Mouse (Mus musculus) frontal cortex, postnatal 14 days (tissue): Measurements from ENCODE around the gene Sec24d.
A peak's percentile ranks its signal among the peaks of the same experiment; 100 is the strongest.
"Not testable (repeated sequence)": the region's sequence is repeated elsewhere in the genome, so short reads cannot be mapped to it uniquely, and the experiment has no call there.

Experiments used
- DNase-seq, 2 experiments: peaks; one replicate each; pipeline ENCODE4 v3.0.0; 2022; ENCODE audit warnings: low spot score in 2 of 2

Gene Sec24d

GRCm38 (mm10) chr3:123337853-123338252, 70.6 kb downstream of the Sec24d start:
- DNase-seq: no peak

- no peak for DNase-seq
Observed at GRCm38 (mm10) chr3:123338666-123339195, 71.5 kb downstream of the Sec24d start.

- DNase-seq: no peak
Observed at GRCm38 (mm10) chr3:123341049-123341448, 73.8 kb downstream of the Sec24d start.

- no peak for DNase-seq
Observed at GRCm38 (mm10) chr3:123343690-123344089, 76.4 kb downstream of the Sec24d start.

GRCm38 (mm10) chr3:123348080-123348802, 81.0 kb downstream of the Sec24d start:
- DNase-seq: peak in 1 of 2 experiments; percentile 10

- no peak for DNase-seq
Observed at GRCm38 (mm10) chr3:123350602-123351001, 83.3 kb downstream of the Sec24d start.

- DNase-seq: no peak
Observed at GRCm38 (mm10) chr3:123351519-123351918, 84.3 kb downstream of the Sec24d start.

GRCm38 (mm10) chr3:123353183-123353582, 85.9 kb downstream of the Sec24d start:
- DNase-seq: peak in 1 of 2 experiments; percentile 19

GRCm38 (mm10) chr3:123353661-123354060, 86.4 kb downstream of the Sec24d start:
- DNase-seq: no peak

- no peak for DNase-seq
Observed at GRCm38 (mm10) chr3:123354388-123354787, 87.1 kb downstream of the Sec24d start.

- no peak for DNase-seq
Observed at GRCm38 (mm10) chr3:123356377-123356991, 89.2 kb downstream of the Sec24d start.

GRCm38 (mm10) chr3:123366820-123367219, 99.6 kb downstream of the Sec24d start:
- not testable (repeated sequence) for DNase-seq

- DNase-seq: no peak
Observed at GRCm38 (mm10) chr3:123369161-123369560, 101.9 kb downstream of the Sec24d start.

GRCm38 (mm10) chr3:123370927-123371326, 103.7 kb downstream of the Sec24d start:
- no peak for DNase-seq

- DNase-seq: peak; percentile 48 to 65
Observed at GRCm38 (mm10) chr3:123371766-123372535, 104.7 kb downstream of the Sec24d start.

- DNase-seq: no peak
Observed at GRCm38 (mm10) chr3:123376562-123376961, 109.3 kb downstream of the Sec24d start.

- DNase-seq: no peak
Observed at GRCm38 (mm10) chr3:123384435-123384834, 117.2 kb downstream of the Sec24d start.

GRCm38 (mm10) chr3:123385118-123385485, 117.8 kb downstream of the Sec24d start:
- no peak for DNase-seq

GRCm38 (mm10) chr3:123385486-123386156, 118.4 kb downstream of the Sec24d start, which contains the start of gene Mettl14:
Gene Mettl14, minus strand, starts transcription at chr3:123386108.
- peak; percentile 93 for DNase-seq

- DNase-seq: not testable (repeated sequence)
Observed at GRCm38 (mm10) chr3:123386157-123386780, 119.0 kb downstream of the Sec24d start.

GRCm38 (mm10) chr3:123391180-123391579, 123.9 kb downstream of the Sec24d start:
- DNase-seq: no peak
